Mouse (Mus musculus): ENCODE data around the gene Ddc.

GRCm38 (mm10) chr11:11798690-11799089 lies 99.3 kb downstream of the Ddc start:
- TF ChIP-seq ZMIZ1 (IDR thresholded peaks at IDR 0.05; ENCODE audit: low read depth, low read length) (no peak), POLR2A (IDR thresholded peaks at IDR 0.05; ENCODE audit: low read depth, low read length) (no peak), CTCF (conservative IDR thresholded peaks at IDR 0.05 in 1 of 2, IDR thresholded peaks at IDR 0.05 in 1 of 2; ENCODE audit: low read depth in 2 of 2, low read length in 2 of 2) (no peak)

Measured in CH12.LX (cell line).